Mouse (Mus musculus): Measurements from ENCODE around the gene Tcam1.

- TF ChIP-seq CTCF (IDR thresholded peaks at IDR 0.05; ENCODE audit: low read depth): no peak
- TF ChIP-seq EP300 (IDR thresholded peaks at IDR 0.05; ENCODE audit: low read depth): no peak
These were observed 15.4 kb downstream of the Tcam1 start for GRCm38 (mm10) chr11:106291861-106292260.
